Mouse (Mus musculus) liver, adult (tissue): ENCODE data around the gene Gipr.

Source experiments
- GATA4 ChIP-seq: IDR thresholded peaks from 2 replicates; pipeline ENCODE4 v1.6.1; 2014; ENCODE audit warnings: mild to moderate bottlenecking, low read length; ENCODE audit not compliant: insufficient replicate concordance

Gene Gipr

GRCm38 (mm10) chr7:19165656-19166423, at the start of gene Gipr:
Gene Gipr (minus strand): TSS chr7:19166127.
- no peak for TF ChIP-seq GATA4

DNA sequence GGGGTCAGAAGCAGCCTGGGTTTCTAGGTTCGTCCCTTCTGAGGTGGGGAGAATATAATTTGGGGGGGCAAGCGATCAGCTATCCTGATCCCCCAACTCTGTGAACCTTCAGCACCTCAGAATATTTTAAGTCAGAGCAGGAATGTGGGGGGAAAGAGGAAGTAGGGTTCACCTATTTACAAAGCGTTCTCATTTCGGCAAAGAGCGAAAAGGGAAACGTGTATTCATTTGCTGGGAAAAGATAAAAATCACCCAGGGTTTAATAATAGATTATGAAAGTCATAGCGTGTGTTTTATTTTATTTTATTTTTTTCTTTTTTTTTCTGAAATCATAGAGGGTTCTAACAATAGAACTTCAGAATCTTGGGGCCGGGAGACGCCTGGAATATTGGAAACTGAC, 49.0 kb upstream of the Gipr start:
- TF ChIP-seq GATA4: no peak

DNA sequence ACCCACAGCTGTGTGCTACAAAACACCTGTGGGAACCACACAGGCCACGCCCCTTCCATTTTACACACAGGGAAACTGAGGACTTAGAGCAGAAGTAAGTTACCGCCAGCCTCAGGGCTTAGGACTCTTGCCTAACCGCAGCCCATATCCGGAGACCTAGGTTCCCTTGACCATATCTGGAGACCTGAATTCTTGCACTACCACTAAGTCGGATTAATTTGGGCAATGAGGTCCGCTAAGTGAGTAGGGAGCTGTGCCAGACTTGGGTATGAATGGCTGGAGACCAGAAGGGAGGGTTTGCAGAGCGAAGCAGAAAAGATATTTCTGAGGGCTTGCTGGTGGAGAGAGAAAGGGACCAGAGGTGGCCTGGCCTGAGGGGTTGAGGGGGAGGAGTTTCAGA, 48.4 kb upstream of the Gipr start:
- no peak for TF ChIP-seq GATA4

GRCm38 (mm10) chr7:19213385-19213784, 47.5 kb upstream of the Gipr start:
- no peak for TF ChIP-seq GATA4

DNA sequence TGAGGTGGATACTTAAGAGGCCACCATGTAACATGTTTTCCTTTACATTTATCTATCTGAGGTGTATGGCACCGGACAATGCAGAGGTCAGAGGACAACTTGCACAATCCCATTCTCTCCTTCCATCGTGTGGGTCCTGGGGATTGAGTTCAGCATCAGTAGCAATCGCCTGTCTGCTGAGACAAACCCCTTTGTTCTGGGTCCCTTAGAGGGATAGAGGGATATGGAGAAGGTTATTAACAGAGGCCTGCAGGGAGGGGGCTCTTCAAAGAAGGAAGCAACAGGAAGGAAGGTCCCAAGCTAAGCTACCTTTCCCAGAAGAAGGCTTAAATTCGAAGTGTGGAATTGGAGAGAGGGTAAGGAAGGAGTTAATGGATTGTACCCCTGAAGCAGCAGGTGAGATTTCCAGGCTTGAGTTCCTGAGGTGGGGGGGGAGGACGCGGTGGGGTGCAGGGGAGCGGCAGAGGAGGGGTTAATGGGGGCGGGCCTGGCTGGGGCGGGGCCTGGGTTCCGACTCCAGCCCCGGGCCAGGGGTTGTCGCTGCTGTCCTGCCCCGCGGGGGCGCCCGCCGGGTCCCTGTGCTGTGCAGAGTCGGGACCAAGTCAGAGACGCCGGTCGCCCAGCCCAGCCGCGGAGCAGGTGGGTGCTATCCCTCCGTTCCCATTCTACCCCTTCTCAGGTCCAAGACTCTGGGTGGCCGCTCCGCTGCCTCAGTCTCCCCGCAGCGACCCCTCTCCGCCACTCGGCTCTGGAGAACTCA, 46.2 kb upstream of the Gipr start, which contains the start of gene Gpr4:
Gene Gpr4 (plus strand): TSS at position 543 of the 760 bp plus-strand sequence.
- TF ChIP-seq GATA4: no peak

- TF ChIP-seq GATA4: no peak
Observed at GRCm38 (mm10) chr7:19211041-19211675, 45.2 kb upstream of the Gipr start.

GRCm38 (mm10) chr7:19210010-19210409, 44.1 kb upstream of the Gipr start:
- no peak for TF ChIP-seq GATA4

DNA sequence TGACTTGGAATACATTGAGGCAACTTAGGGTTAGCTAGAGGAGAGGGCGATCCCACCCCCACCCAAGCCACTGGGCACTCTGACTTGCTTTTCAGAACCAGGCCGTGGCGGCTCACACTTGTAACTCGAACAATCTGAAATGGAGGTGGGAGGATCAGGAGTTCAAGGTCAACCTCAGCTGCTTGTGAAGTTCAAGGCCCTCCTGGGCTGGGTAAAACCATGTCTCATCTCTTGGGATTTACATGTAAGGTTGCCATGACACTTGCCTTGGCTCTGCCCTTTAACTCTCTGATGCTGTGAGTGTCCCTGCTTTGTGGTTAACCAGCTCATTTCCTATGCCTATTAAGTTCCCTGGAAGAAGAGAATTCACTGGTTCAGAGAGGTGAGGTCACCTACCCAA, 43.6 kb upstream of the Gipr start:
- TF ChIP-seq GATA4: no peak

GRCm38 (mm10) chr7:19208944-19209472, 43.1 kb upstream of the Gipr start:
- TF ChIP-seq GATA4: no peak

DNA sequence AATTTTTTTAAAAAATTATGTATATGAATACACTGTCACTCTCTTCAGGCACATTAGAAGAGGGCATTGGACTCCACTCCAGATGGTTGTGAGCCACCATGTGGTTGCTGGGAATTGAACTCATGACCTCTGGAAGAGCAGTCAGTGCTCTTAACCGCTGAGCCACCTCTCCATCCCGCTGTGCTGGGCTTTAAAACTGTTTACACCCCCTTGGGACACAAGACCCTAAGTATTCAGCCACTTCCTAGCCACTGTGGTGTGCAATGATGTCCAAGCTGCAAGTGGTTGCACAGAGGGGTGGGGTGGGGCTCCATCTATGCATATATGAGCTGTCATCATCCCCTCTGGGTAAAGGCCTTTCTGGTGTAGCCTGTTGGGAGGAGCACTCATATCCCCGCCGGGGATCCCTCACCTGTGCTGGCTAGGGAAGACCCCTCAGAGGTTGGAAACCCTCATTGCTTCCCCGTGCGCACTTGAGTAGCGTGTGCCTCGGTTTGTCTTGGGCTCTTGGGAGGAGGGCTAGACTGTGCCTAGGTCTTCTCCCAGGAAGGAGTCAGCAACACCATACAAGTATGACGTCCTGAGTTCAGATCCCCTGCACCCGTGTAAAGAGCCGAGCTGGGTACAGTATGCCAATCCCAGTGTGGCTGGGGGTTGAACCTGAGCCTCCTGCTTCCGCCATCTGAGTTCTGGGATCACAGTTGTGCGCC, 42.4 kb upstream of the Gipr start:
- TF ChIP-seq GATA4: no peak

DNA sequence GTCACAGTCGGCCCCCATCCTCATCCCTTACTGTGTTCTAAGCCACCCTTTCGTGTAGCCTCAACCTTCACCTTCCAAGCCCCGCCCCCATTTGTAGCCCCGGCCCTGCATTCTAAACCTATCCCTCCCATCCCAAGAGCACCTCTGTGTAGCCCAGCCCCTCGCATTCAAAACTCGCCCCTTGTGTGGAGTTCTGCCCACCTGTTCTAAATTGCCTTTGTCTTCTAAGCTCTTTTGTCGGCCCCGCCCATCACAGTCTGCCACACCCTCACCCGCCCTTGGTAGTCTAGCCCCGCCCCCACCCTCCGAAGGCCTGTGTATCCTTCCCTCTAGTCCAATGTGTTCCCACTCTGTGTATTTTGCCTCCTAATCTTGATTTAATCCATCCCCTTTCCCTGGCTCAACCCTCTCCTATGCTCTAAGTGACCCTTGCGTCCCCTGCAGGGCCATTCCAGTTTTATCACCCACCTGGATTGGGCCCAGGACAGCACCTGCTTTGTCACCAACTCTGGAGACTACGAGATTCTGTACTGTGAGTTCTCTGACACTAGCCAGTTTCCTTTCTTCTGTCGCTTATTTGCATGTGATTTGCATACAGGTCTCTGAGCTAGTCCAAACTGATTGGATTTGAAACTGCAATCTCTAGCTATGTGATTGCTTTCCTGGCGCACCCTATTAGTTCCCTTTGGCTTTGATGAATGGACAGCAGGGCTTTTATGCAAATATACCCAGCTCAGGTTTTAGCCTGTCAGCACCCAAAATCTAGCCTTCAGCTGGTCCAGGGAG, 36.3 kb upstream of the Gipr start:
- no peak for TF ChIP-seq GATA4

DNA sequence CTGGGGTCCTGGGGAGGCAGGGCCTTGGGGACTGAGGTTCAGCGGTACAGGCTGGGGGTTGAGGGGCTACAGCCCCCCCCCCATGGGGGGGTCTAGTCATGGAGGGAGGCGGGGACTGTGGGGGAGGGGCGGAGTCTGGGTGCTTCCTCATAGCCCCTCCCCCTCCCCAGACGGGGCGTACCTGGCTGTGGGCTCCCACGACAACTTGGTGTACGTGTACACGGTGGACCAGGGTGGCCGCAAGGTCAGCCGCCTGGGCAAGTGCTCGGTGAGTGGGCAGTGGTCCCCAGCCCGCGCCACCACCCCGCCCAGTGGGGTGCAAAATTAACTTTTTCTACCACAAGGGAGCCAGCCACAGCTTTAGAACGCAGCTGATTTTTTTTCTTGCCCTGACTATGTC, 35.7 kb upstream of the Gipr start:
- no peak for TF ChIP-seq GATA4

- TF ChIP-seq GATA4: no peak
Observed at GRCm38 (mm10) chr7:19197985-19198384, 32.1 kb upstream of the Gipr start.

DNA sequence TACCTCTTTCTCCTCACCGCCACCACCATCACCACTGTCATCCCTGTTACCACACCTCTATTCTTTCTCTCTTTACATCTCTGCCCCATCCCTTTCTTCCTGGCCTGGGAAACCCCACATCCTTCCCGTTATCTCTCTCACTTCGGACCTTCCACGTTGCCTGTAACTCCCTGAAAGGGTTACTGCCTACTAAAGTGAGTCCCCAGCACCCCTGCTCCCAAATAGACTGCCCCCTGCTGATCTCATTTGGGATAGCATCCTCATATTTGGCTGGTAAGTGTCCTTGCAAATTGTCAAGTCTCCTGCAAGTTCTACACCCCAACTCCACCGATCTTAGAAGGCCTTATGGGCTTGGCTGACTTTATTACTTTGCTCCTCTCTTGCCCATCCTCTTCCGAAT, 30.7 kb upstream of the Gipr start:
- TF ChIP-seq GATA4: no peak
